Mouse (Mus musculus) layer of hippocampus, adult 9-10 months (tissue): ENCODE measurements around the gene 4930595D18Rik.
A peak's percentile ranks its signal among the peaks of the same experiment; 100 is the strongest.

ENCODE experiments used
- DNase-seq: peaks from one replicate; pipeline ENCODE4 v3.0.0; 2022; ENCODE audit warnings: low spot score

Gene 4930595D18Rik

GRCm38 (mm10) chr12:111184476-111184875, at the start of gene 4930595D18Rik:
Gene 4930595D18Rik, minus strand, starts transcription at chr12:111184491.
- DNase-seq = no peak

GRCm38 (mm10) chr12:111233798-111234197, 49.5 kb upstream of the 4930595D18Rik start:
- DNase-seq = no peak

- DNase-seq = no peak
These were observed 46.5 kb upstream of the 4930595D18Rik start for GRCm38 (mm10) chr12:111230793-111231192.

- no peak for DNase-seq
These were observed 44.2 kb upstream of the 4930595D18Rik start for GRCm38 (mm10) chr12:111228488-111228887.

GRCm38 (mm10) chr12:111227410-111227809, 43.1 kb upstream of the 4930595D18Rik start:
- no peak for DNase-seq

- no peak for DNase-seq
These were observed 41.0 kb upstream of the 4930595D18Rik start for GRCm38 (mm10) chr12:111225197-111225780.

GRCm38 (mm10) chr12:111218867-111219266, 34.6 kb upstream of the 4930595D18Rik start:
- DNase-seq = no peak

- DNase-seq = no peak
These were observed 27.4 kb upstream of the 4930595D18Rik start for GRCm38 (mm10) chr12:111211729-111212128.

- no peak for DNase-seq
These were observed 23.4 kb upstream of the 4930595D18Rik start for GRCm38 (mm10) chr12:111207641-111208040.

- peak; percentile 32 for DNase-seq
These were observed 19.7 kb upstream of the 4930595D18Rik start for GRCm38 (mm10) chr12:111203945-111204344.

- no peak for DNase-seq
These were observed 18.8 kb upstream of the 4930595D18Rik start for GRCm38 (mm10) chr12:111203076-111203475.

- DNase-seq = no peak
These were observed 12.3 kb upstream of the 4930595D18Rik start for GRCm38 (mm10) chr12:111196548-111196947.

GRCm38 (mm10) chr12:111193331-111193730, 9.0 kb upstream of the 4930595D18Rik start:
- DNase-seq = no peak

- no peak for DNase-seq
These were observed 8.5 kb upstream of the 4930595D18Rik start for GRCm38 (mm10) chr12:111192777-111193176.

GRCm38 (mm10) chr12:111190891-111191290, 6.6 kb upstream of the 4930595D18Rik start:
- no peak for DNase-seq

GRCm38 (mm10) chr12:111190355-111190754, 6.1 kb upstream of the 4930595D18Rik start:
- no peak for DNase-seq

- no peak for DNase-seq
These were observed 4.0 kb upstream of the 4930595D18Rik start for GRCm38 (mm10) chr12:111188295-111188694.

GRCm38 (mm10) chr12:111186986-111187385, 2.7 kb upstream of the 4930595D18Rik start:
- no peak for DNase-seq

- no peak for DNase-seq
These were observed 1.9 kb downstream of the 4930595D18Rik start for GRCm38 (mm10) chr12:111182378-111182777.

- DNase-seq = no peak
These were observed 2.4 kb downstream of the 4930595D18Rik start for GRCm38 (mm10) chr12:111181848-111182247.

GRCm38 (mm10) chr12:111178772-111179171, 5.5 kb downstream of the 4930595D18Rik start:
- no peak for DNase-seq

GRCm38 (mm10) chr12:111168891-111169290, 15.4 kb downstream of the 4930595D18Rik start:
- DNase-seq = no peak

GRCm38 (mm10) chr12:111166681-111167289, 17.5 kb downstream of the 4930595D18Rik start:
- DNase-seq = no peak
